Mouse (Mus musculus) E14TG2a.4 (cell line): ENCODE measurements around the gene Nrbf2.

Source experiments
- CTCF ChIP-seq: conservative IDR thresholded peaks from 2 replicates; pipeline ENCODE4 v1.5.1; 2014; ENCODE audit warnings: low read length
- NANOG ChIP-seq: IDR thresholded peaks from 2 replicates; pipeline ENCODE4 v1.6.1; 2014; ENCODE audit warnings: borderline replicate concordance, low read length, mixed read lengths

GRCm38 (mm10) chr10:67324036-67324435 is 38.9 kb upstream of the Nrbf2 start:
- TF ChIP-seq CTCF, result no peak
- TF ChIP-seq NANOG, result no peak
